Mouse (Mus musculus) liver, postnatal 0 days (tissue): ENCODE measurements at regions not wholly inside any gene's neighbourhood (a gene's known extent, or its start where the extent isn't known, plus 50 kb on each side); places are given as distances from the start of the nearest gene placed in this dataset.

Experiments used
- CTCF ChIP-seq: sonication (generic); IDR thresholded peaks from 2 replicates; pipeline ENCODE4 v1.5.1; 2016; ENCODE audit warnings: antibody characterized with exemption, low read depth
- EP300 ChIP-seq: IDR thresholded peaks from 2 replicates; pipeline ENCODE4 v1.6.1; 2016; ENCODE audit warnings: antibody characterized with exemption, low read depth, mild to moderate bottlenecking

GRCm38 (mm10) chr1:64337619-64338574, 194.5 kb upstream of the Creb1 start:
- TF ChIP-seq CTCF (no peak), EP300 (no peak)
